Mouse (Mus musculus) testis, adult 2 months (tissue): ENCODE measurements at regions not wholly inside any gene's neighbourhood (a gene's known extent, or its start where the extent isn't known, plus 50 kb on each side); places are given as distances from the start of the nearest gene placed in this dataset.

Experiments used
- H3K27ac ChIP-seq: fragments of 200-500 bp; 2 replicates; pipeline ENCODE4 v1.5.1; 2012; ENCODE audit warnings: low read depth, low read length; ENCODE audit not compliant: control insufficient read depth, insufficient read depth
- H3K27me3 ChIP-seq: fragments of 200-500 bp; 2 replicates; pipeline ENCODE4 v1.6.1; 2012; ENCODE audit warnings: mild to moderate bottlenecking, low read length, moderate library complexity; ENCODE audit not compliant: control insufficient read depth, insufficient read depth
- H3K36me3 ChIP-seq: fragments of 200-500 bp; 2 replicates; pipeline ENCODE4 v1.6.1; 2012; ENCODE audit warnings: mild to moderate bottlenecking, low read length; ENCODE audit not compliant: control insufficient read depth, insufficient read depth
- H3K4me1 ChIP-seq: fragments of 200-500 bp; 2 replicates; pipeline ENCODE4 v1.6.1; 2012; ENCODE audit warnings: low read length; ENCODE audit not compliant: control insufficient read depth, insufficient read depth
- H3K4me3 ChIP-seq: fragments of 200-500 bp; 2 replicates; pipeline ENCODE4 v1.5.1; 2012; ENCODE audit warnings: low read depth, mild to moderate bottlenecking, low read length, moderate library complexity, mixed read lengths; ENCODE audit not compliant: control insufficient read depth
- CTCF ChIP-seq: fragments of 200-500 bp; IDR thresholded peaks from 2 replicates; pipeline ENCODE4 v1.5.1; 2012; ENCODE audit warnings: low read depth, mild to moderate bottlenecking, inconsistent platforms, low read length, moderate library complexity; ENCODE audit not compliant: control insufficient read depth, insufficient read depth, insufficient replicate concordance
- POLR2A ChIP-seq: fragments of 200-500 bp; IDR thresholded peaks from 2 replicates; pipeline ENCODE4 v1.6.1; 2012; ENCODE audit warnings: low read depth, mild to moderate bottlenecking, inconsistent platforms, low read length, moderate library complexity; ENCODE audit not compliant: control insufficient read depth

DNA sequence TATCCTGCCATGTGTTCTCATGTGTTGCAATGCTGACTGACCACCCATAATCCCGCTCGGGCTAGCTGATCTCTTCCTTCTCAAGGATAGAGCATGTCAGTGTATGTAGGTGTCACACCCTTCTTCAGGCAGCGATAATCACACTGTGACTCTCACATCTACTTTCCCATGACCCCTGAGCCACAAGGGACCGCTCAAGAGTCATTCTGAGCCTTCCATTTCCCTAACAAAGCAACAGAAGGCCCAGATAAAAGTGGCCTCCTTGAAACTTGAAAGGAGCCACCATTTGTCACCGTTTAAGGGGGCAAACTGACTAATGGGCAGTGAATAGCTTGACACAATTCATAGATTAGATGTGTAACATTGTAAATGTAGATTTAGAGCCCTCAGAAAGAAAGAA is 103.9 kb upstream of the Kbtbd8 start:
- Histone ChIP-seq H3K36me3 (no peaks in the 10 kb centered on the region), H3K27me3 (no peaks in the 10 kb centered on the region), H3K27ac (no peak overlapping the region), H3K4me3 (no peak overlapping the region), H3K4me1 (no peaks in the 10 kb centered on the region)
- TF ChIP-seq CTCF, result no peak
- TF ChIP-seq POLR2A, result no peak

DNA sequence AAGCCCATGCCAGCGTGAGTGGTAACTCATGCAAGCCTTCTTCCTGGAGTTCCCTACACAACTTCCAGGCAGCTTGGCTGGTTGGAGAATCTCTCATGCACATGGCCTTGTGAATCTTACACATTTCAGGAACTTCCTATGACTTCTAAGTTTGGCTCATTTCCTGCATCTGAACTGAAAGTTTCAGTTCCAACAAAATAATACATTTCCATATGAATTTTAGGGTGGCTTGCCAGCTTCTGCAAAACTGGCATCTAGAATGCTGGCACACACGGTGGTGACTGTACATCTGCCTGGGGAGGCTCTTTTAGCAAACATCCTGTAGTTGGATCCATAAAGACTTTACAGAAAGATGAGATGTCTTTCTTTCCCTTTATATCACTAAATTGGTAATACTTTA is 110.6 kb upstream of the Kbtbd8 start:
- H3K27me3 ChIP-seq, result no peaks in the 10 kb centered on the region
- H3K4me3 ChIP-seq, result no peak overlapping the region
- TF ChIP-seq POLR2A (no peak), CTCF (no peak)
- H3K36me3 ChIP-seq, result no peaks in the 10 kb centered on the region
- no peaks in the 10 kb centered on the region for H3K4me1 ChIP-seq
- H3K27ac ChIP-seq, result no peak overlapping the region

DNA sequence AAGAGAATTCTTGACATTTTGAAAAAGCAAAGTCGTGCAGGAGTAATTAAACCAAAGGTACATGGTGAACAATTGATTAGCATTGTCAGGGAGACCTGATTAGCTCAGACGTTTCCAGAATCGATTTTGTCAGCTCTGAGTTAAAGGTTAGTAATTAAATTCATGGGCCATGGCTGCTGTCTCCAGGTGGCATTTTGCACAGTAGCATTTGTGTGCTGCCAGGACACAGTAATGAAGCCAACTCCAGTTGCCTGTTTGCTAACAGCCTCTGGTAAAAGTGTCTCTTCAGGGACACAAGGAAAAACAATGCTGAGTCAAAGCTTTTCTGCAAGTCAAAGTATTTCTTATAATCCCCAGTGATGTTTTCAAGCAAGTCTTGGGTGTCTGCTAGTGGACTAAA is 113.3 kb upstream of the Kbtbd8 start:
- H3K4me3 ChIP-seq, result no peak overlapping the region
- no peak overlapping the region for H3K27ac ChIP-seq
- no peaks in the 10 kb centered on the region for H3K36me3 ChIP-seq
- H3K4me1 ChIP-seq, result no peaks in the 10 kb centered on the region
- H3K27me3 ChIP-seq, result no peaks in the 10 kb centered on the region
- TF ChIP-seq CTCF (no peak), POLR2A (no peak)

DNA sequence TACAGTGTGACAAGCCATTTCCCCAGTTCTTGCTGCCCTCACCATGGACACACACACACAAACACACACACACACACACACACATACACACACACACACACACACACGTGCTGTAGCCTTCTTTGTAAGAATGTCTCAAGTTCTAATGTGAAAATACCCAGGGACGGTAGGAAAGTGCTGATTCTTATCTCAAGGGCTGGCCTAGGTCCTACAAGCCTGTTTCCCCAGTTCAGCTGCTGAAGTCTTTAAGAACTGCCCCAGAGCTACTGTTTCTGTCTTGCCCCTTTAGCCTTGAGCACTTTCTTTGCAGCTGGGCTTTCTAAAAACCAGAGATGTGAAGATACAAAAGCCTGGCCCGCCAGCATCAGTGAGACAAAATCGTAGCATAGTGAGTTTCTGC is 117.5 kb upstream of the Kbtbd8 start:
- no peak overlapping the region for H3K4me3 ChIP-seq
- H3K36me3 ChIP-seq, result no peaks in the 10 kb centered on the region
- TF ChIP-seq POLR2A, result no peak
- no peaks in the 10 kb centered on the region for H3K4me1 ChIP-seq
- no peaks in the 10 kb centered on the region for H3K27me3 ChIP-seq
- H3K27ac ChIP-seq, result no peak overlapping the region

DNA sequence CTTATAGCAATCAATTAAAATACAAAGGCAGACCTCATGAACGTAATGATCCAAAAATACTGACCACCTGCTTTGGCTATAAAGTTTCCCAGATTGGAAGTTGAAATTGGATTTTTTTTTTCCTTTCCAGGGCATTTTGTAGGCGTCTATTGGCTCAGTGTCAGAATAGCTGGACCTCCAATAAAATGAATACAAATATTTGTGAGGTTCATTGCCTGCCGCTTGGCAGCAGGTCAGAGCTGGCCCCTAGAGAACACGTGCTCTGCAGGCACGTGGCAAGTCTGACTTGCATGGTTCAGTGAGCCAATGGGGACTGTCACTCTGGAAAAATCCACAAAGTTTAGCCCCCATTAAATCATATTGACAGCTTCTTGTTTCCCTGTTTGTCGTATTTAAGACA is 118.0 kb upstream of the Kbtbd8 start:
- Histone ChIP-seq H3K4me1 (no peaks in the 10 kb centered on the region), H3K4me3 (no peak overlapping the region), H3K27ac (no peak overlapping the region), H3K27me3 (no peaks in the 10 kb centered on the region), H3K36me3 (no peaks in the 10 kb centered on the region)
- no peak for TF ChIP-seq POLR2A
- no peak for TF ChIP-seq CTCF

DNA sequence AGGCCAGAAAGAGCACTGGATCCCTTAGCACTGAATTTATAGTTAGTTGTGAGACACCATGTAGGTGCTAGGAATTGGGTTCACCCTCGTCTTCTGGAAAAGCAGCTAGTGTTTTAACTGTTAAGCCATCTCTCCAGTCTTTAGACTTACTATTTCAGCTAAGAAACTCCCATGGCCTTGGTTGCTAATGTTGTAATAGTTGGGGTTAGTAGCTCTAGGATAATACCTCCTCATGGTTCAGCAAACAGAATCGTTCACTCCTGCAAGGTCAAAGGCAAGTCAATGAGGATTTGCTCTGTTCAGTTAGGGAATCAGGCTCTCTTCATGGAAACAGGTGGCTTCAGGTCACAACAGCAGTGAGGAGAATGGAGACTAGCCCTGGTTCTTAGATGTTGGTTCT is 118.7 kb upstream of the Kbtbd8 start:
- Histone ChIP-seq H3K27ac (no peak overlapping the region), H3K4me3 (no peak overlapping the region), H3K36me3 (no peaks in the 10 kb centered on the region), H3K4me1 (no peaks in the 10 kb centered on the region), H3K27me3 (no peaks in the 10 kb centered on the region)
- TF ChIP-seq POLR2A (no peak), CTCF (no peak)

DNA sequence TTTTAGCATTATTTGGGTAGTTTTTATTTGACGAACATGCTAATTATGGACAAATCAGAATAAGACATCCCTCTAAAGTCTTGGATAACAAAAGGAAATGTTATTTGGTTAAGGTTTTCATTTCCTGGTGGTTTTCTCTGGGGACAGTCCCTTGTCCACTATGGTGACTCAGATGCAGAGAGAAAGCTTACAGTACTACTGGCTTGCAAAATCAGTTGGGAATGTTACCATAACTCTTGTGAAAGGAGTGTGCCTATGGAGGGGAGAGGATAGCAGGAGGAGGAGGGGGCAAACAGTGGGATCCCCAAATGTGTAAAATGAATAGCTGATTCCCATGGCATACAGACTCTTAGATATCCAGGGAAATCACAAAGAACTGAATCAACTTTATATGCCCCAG is 122.7 kb upstream of the Kbtbd8 start:
- Histone ChIP-seq H3K27me3 (no peaks in the 10 kb centered on the region), H3K27ac (no peak overlapping the region), H3K4me3 (no peak overlapping the region), H3K36me3 (no peaks in the 10 kb centered on the region), H3K4me1 (no peaks in the 10 kb centered on the region)
- TF ChIP-seq CTCF (no peak), POLR2A (no peak)

DNA sequence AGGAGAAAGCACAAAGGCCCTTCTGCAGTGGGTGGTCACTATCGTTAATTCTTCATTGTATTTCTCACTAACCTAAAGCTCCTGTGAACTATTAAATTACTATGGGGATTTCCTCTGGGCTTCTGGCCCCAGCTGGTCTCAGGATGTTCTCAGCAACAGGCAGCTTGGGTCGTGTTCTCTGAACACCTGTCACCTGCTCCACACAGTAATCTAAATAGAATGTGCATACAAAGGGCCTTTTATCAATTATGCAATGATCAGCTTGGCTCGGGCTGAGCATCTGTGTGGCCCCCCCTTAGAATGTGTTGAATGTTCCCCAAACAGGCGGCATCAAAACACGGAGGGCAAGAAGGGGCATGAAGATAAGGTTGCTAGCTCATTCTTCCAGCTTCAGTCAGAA is 129.6 kb upstream of the Kbtbd8 start:
- TF ChIP-seq CTCF (no peak), POLR2A (no peak)
- Histone ChIP-seq H3K4me1 (no peaks in the 10 kb centered on the region), H3K27me3 (no peaks in the 10 kb centered on the region), H3K36me3 (no peaks in the 10 kb centered on the region), H3K27ac (no peak overlapping the region), H3K4me3 (no peak overlapping the region)
